7 mouse cellular contexts compared by ENCODE assay signal in the genomic region with DNA sequence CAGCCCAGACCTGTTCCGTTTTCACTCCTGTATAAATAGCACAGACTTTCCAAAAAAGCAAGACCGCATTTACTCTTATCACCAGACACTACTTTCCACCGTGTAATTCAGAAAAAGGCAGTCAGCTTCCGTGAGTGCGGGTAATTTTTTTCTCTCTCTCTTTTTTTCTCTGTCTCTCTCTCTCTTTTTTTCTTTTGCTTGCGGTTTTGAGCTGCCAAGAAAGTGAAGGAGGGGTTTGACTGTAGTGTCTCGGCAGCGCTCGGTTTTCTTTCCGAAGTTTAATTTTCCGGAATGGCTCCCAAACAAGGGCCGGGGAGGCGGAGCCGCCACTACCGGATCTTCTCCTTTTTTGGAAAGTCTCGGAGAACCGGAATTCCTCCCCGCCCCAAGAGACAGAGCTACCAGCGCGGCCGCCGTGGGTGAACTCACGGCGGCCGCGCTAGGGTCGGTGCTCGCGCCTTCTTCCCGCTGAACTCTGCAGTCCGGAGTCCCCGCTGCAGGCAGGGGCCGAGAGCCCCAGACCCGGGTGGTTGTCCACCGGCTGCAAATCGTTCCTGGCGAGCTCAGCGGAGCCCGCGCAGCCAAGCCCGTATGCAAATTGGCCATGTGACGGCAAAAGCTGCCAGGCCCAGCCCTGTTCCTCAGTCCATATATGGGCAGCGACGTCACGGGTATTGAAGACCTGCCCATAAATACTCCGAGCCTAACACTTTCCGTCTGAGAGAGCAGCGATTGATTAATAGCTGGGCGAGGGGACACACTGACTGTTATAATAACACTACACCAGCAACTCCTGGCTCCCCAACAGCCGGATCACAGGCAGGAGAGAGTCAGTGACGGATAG. TPM values are rescaled to one million over a fixed set of nuclear protein-coding genes. Genes with fewer than 3 reads are reported as not detected.
A peak's percentile ranks its signal among the peaks of the same experiment; 100 is the strongest.
DNase-seq lines count a peak whose midpoint lies in the region; ATAC-seq lines count a peak whose summit lies in the region.

No protein-coding gene starts in this region.

- peaks cover 52% of the 10 kb centered on the region for H3K4me1 ChIP-seq in limb, embryonic 10.5 days
- peaks cover 51% of the 10 kb centered on the region for H3K4me1 ChIP-seq in midbrain, embryonic 13.5 days (replicated peaks)

- peak overlapping the region; percentile 82 for H3K27ac ChIP-seq in limb, embryonic 10.5 days
- H3K27ac ChIP-seq in midbrain, embryonic 13.5 days = no peak overlapping the region

- H3K9ac ChIP-seq in midbrain, embryonic 13.5 days (replicated peaks) = peak overlapping the region; percentile 59; the same call in 1 of the 2 replicates

- peak overlapping the region; percentile 66 for H3K4me3 ChIP-seq in limb, embryonic 10.5 days
- peak overlapping the region; percentile 59 for H3K4me3 ChIP-seq in midbrain, embryonic 13.5 days (replicated peaks)

- 0 out of 2 replicates have a peak, but pooled peaks cover 2% of the 10 kb centered on the region for H3K36me3 ChIP-seq in limb, embryonic 10.5 days
- no peaks in the 10 kb centered on the region for H3K36me3 ChIP-seq in midbrain, embryonic 13.5 days

- H3K4me2 ChIP-seq in midbrain, embryonic 13.5 days (replicated peaks) = peak overlapping the region; percentile 96

- under 1% methylated on average over 51 of the region's 51 CpGs for WGBS in limb, embryonic 10.5 days
- WGBS in midbrain, embryonic 13.5 days = under 1% methylated on average over 51 of the region's 51 CpGs

- peak; percentile 89 for DNase-seq in adrenal gland, adult 8-10 months
- DNase-seq in embryo, embryonic 9.5 days (ENCODE audit: extremely low spot score) = peak; percentile 89
- peak; percentile 90 for DNase-seq in kidney, adult 11 months
- peak; percentile 86 for DNase-seq in limb, embryonic 10.5 days (ENCODE audit: low spot score)
- peak; percentile 77 for DNase-seq in spleen, adult 12 weeks (ENCODE audit: low spot score)

- ATAC-seq in granulocyte monocyte progenitor cell, adult 5-6 weeks (replicated peaks; ENCODE audit: poor library complexity, severe bottlenecking) = peak; percentile 65
- peak; percentile 85 for ATAC-seq in midbrain, embryonic 13.5 days

- H3K9me3 ChIP-seq in limb, embryonic 10.5 days (replicated peaks) = no peaks in the 10 kb centered on the region
- H3K9me3 ChIP-seq in midbrain, embryonic 13.5 days = no peaks in the 10 kb centered on the region

- peaks cover 94% of the 10 kb centered on the region for H3K27me3 ChIP-seq in limb, embryonic 10.5 days (ENCODE audit: low read depth, poor library complexity, severe bottlenecking)
- peaks cover 97% of the 10 kb centered on the region for H3K27me3 ChIP-seq in midbrain, embryonic 13.5 days

RNA-seq across cellular contexts. Expression of gene Egr2, which starts 2.1 kb away (rescaled TPM):
- total RNA-seq in adrenal gland, adult 8-10 months (2022) = 1 to 10 TPM in 3 of 4 experiments, under 1 TPM in 1; 0.35 to 1.3 (median 1.2) TPM
- not detected in 2 replicates for total RNA-seq in granulocyte monocyte progenitor cell, adult 5-6 weeks (2014; fragmentation: Nextera tagmentation)
- total RNA-seq in granulocyte monocyte progenitor cell, adult 5-6 weeks (2017) = 0.72 and 3.1 TPM in 2 replicates
- polyA plus RNA-seq in limb, embryonic 10.5 days (2016; fragmentation: Nextera tagmentation; extraction: Ambion mirVana) = 0.05 TPM in 1 of 2 replicates, not detected in the other
- 0.17 and 0.24 TPM in 2 replicates for polyA plus RNA-seq in midbrain, embryonic 13.5 days (2015; fragmentation: Nextera tagmentation; extraction: Ambion mirVana)

RNA-seq across cellular contexts. Expression of gene Ado, which starts 11.4 kb away (rescaled TPM):
- 10 to 100 TPM; 23.9 to 30.6 (median 25.5) TPM for total RNA-seq in adrenal gland, adult 8-10 months (2022)
- 21.2 and 21.7 TPM in 2 replicates for total RNA-seq in granulocyte monocyte progenitor cell, adult 5-6 weeks (2014; fragmentation: Nextera tagmentation)
- 21.9 and 22.8 TPM in 2 replicates for total RNA-seq in granulocyte monocyte progenitor cell, adult 5-6 weeks (2017)
- 79.7 and 82.2 TPM in 2 replicates for polyA plus RNA-seq in limb, embryonic 10.5 days (2016; fragmentation: Nextera tagmentation; extraction: Ambion mirVana)
- 70.7 and 73.2 TPM in 2 replicates for polyA plus RNA-seq in midbrain, embryonic 13.5 days (2015; fragmentation: Nextera tagmentation; extraction: Ambion mirVana)
